Mouse (Mus musculus): ENCODE data around the gene Cab39.

DNA sequence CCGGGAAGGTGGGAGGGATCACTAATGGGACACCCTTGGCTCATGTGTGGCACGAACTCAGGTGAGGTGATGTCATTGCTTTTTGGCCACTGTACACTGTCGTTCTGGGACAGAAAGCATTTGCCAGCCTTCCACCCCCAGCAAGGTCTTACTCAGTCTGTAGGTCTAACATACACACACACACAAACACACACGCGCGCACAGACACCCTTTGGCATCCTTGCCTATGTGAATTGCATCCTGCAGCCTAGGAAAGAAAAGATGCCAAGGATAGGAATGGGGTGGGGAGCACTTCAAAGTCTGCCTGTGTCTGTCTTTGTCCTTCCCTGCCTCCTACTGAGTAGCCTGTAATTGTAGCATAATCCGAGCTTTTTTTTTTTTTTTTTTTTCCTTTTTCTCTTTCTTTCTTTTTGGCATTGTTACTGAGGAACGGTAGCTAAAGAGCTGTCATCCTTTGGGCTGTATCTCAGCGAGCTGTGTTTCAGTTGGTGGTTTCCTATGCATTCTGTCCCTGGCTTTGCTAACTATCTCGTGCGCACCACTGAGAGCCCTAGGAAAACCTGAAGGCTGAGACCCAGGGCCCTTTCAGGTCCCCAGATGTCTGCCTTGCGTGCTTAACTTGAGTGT is 105.6 kb downstream of the Cab39 start:
- no peak for TF ChIP-seq EP300 (IDR thresholded peaks at IDR 0.05; ENCODE audit: low read length)
- no peak; the same call in 1 of the 2 replicates for TF ChIP-seq POLR2A (IDR thresholded peaks at IDR 0.05; ENCODE audit: low read depth, low read length)
- no peak for TF ChIP-seq CTCF (conservative IDR thresholded peaks at IDR 0.05 in 1 of 2, IDR thresholded peaks at IDR 0.05 in 1 of 2; ENCODE audit: low read depth in 2 of 2, low read length in 2 of 2)
- no peak for TF ChIP-seq USF2 (conservative IDR thresholded peaks at IDR 0.05; ENCODE audit: low read depth, low read length)
